Mouse (Mus musculus) CD4-positive, CD25-positive, alpha-beta regulatory T cell, adult 2 months (primary cell): ENCODE results near the gene Nkain4.

ENCODE experiments used
- DNase-seq: peaks from one replicate; pipeline ENCODE4 v3.0.0-alpha.2; 2012; ENCODE audit warnings: low read depth, low spot score

Gene Nkain4

DNA sequence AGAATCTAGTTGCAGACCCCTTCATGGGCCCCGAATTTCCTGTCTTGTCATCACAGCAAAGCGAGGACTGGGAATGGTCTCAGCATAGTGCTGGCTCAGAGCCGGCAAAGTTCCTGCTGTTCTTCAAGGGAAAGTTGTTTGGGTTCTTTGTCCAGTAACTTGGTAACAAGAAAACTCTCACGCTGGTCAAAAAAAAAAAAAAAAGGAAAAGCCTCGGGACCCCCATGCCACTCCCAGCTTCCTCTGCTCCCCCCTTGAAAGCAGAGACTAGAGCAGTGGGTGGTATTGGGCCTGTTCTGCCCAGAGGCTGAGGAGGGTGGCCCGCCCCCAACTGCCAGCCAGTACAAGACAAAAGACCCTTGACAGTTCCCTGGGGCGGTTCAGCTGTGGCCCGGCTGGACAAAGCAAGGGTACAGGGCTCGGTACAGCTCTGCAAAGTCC is 1.7 kb downstream of the Nkain4 start:
- no peak for DNase-seq

DNA sequence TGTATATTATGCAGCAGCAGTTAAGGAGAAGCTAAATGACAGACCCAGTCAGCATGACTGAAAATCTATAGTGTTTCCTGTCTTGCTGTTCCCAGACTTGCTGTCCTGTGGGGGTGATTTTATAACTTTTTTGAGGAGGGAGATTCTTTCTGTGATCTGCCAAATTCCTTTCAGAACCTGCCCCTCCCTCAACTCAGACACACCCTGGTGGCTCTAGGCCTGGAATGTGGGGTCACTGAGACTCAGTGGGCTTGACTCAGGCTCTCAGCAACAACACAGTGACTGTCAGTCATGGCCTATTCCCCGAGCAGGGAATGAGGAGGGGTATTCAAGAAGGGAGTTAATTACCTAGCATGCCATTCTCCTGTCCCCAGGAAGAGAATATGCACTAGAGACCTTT is 4.6 kb downstream of the Nkain4 start:
- no peak for DNase-seq

DNA sequence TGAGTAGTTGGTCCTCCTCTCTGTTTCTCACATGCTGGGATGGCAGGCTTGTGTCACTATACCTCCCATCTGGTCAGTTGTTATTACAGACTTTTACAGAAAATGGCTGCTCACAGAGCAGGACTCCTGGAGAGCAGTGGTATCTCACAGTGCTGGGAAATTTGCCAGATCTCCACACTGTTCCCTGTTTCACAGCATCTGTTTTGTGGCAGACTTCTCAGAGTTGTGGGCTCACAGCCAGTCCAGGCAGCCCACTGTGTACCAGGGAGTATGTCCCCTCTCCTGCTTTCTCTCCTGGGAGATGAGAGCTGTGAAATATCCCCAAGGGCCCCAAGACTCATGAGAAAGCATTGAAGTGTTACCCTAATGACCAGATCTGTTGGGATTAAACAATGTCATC is 12.6 kb downstream of the Nkain4 start:
- no peak for DNase-seq

DNA sequence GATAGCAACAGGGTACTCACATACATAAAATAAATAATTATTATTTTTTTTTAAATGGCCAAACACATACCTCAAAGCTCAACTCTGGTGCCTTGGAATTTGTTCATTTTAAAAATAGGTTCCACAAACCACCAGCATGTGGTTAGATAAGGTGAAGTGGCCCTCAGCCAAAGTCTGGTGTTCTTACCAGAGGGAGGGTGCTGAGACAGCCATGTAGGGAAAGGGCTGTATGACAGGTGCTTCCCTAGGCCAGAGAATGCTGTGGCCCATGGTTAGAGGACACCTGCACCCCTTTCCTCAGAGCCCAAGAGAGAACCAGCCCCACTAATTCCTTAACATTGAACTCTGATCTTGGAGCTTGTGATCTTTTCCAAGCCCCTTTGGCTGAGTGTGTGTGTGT is 14.3 kb downstream of the Nkain4 start:
- no peak for DNase-seq

DNA sequence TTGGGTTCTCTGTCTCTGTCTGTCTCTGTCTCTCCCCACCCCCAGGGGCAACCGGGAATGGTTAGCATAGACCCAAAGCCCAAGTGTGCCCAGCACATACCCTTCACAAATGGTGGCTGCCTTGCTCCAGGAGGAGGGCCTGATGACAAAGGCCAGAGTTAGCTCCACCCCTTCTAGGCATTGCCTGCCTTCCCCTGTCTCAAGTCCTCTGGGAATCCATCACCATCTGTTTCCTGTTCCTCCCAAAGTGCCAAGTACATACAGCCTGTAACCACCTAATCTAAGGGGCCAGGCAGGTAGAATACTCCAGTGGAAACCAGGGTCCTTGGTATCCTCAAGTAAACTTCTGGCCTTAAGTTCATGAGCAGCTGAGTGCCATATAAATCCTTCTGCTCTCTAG is 22.1 kb downstream of the Nkain4 start:
- no peak for DNase-seq

DNA sequence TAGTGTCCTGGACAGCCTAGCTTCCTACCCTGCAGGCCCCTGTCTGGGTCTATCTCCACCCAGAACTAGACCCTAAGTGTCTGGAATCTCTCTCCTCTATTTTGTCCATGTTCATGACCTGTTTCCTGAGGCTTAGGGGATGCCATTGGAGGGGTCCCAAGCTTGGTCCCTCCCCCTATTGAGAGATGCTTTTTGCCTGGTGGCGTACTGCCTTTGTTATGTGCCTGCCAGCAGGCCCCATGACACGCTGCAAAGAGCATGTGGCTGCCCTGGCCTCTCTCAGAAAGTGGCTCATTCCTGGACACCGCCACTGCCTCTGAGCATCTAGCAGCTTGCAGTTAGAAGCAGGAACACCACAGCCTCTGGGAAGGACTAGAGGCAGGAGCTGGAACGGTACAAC is 25.8 kb downstream of the Nkain4 start, which contains the start of gene Birc7:
Birc7 (plus strand) TSS at position 301 of the 400 bp plus-strand sequence.
- DNase-seq: no peak

DNA sequence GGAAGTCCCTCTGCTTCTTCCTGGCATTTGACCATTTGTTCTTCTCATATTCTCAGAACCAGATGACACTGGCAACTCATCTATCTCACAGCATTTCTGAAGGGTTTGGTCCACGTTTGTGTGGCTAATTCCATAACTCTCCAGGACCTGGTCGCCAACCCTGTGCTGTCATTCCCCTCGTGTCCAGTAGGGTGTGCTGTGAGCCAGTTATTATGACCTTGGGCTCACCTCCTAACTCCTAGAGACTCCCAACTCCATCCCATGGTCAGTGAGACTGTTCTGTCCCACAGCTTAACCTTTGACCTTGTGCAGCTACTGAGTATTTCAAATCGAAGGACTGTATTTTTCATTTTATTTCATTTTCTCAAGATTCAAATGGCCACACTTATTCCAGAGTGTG is 29.3 kb downstream of the Nkain4 start:
- DNase-seq: peak; percentile 83

DNA sequence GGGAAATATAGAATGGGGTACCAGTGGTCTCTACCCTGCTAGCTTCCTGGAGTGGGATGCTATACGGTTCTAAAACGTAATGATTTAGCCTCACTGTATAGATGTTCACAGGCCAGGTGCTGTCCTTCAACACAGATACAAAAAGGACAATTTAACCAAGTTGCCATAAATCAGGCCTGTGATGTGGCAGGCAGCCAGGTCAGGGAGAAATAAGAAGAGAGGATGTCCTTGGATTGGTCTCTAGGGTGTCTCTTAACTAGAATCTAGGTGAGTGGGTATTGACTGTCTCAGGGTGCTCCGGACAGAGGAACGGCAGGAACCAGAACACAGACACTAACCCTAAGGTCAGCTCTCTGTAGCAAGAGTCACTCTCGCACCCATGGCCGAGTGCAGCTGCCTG is 31.8 kb downstream of the Nkain4 start:
- no peak for DNase-seq

DNA sequence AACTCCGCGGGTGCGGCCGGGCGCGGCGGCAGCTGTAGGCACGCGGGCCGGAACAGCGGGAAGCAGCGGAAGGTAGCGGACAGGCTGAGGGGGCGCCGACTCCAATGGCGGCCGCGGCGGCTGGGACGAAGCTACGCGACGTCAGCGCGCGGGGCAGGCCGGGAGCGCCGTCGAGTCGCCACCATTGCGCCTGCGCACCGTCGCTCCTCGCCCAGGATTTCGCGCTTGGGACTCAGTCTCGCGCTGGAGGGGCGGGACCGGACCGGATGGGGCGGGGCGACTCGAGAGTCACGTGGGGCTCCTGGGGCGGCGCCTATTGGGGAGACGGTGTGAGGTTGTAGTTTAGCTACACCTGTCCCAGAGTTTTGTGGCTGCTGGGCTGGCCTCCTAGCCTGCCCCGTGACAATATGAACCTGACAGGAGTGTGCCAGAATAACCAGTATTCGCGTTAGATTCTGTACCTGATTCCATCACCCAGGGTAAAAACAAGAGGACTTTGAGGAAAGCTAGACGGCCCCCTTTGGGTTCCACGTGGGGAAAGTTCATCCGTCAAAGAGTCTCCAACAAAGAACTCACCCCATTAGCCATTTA is 33.6 kb downstream of the Nkain4 start, which contains the start of gene Ythdf1:
Ythdf1 (minus strand) TSS at position 140 of the 591 bp plus-strand sequence.
- DNase-seq: peak; percentile 99

DNA sequence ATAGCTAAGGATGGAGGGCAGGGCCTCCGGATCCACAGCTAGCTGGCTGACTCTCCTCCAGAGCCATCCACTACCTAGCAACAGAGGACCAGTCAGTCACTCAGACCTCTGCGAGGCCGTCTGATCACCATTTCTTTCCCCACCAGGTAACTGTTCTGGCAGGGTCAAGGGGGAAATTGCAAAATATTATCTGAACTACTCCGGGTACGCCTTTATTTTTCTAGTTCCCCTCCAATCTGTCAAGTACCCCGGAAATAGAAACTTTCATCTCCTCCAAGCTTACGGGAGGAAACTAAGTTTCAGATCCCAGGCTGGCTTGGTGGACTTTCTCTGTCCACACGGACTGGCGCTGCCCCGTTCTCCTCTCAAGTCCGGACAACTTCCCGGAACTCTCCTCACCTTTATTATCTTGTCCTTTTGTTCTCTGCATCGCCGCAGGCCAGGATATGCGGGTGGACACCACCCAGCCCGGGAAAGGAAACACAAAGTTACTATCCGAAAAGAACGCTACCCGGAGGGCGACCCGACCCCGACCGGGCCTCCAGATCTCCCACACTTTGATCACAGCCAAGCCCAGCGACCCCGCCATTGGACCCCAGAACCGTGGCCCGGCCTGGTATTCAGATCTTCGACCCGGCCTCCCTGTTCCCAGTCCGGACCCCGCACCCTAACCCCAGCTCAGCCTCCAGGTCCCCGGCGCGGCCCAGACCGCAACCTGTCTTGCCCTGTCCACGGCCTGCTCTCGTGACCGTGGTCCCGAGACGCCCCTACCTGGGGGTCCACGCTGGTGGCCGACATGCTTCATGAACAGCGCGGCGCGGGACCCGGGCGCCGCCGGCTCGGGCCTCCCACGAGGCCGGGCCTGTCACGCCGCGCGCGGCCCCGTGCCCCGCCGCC is 34.3 kb downstream of the Nkain4 start:
- peak; percentile 17 for DNase-seq

DNA sequence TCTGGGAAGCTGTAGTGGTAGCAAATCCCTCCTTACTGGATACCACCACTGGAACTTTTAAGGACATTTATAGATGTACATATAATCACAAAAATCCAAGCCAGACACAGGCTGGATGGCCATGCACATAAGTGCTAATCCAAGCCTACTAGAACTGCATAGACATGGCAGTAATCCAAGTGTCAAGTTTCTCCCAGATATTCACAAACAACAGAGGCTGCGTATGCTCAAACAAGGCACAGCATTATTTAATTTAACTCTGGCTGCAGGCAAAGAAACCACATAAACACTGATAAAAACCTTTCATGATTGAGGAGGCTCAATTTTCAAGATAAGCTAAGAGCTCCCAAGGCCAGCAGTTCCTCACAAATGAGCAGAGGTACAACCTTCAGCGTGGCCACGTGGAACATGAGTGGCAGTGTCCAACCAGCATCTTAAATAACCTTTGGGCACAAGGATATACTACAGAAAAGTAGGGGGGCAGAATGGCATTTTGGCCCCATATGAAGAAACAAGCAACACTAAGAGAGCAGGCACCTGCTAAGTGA is 38.5 kb downstream of the Nkain4 start:
- no peak for DNase-seq

DNA sequence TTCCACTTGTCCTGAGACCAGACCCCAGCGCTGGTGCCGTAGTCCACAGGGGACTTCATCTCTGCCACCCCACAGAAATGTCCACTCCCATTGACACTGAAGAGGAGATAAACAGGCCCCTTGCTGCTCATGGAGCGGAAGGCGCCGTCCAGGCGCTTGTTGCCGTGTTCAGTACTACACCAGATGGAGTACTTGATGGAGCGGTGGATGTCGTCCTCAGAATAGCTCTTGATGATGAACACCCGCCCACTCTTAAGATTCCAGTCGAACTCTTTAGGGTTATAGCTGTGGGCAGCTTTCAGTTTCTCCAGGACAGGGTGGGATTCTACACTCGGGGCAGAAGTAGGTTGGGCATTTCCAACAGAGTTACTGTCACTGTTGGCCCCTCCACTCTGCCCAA is 43.6 kb downstream of the Nkain4 start:
- no peak for DNase-seq

DNA sequence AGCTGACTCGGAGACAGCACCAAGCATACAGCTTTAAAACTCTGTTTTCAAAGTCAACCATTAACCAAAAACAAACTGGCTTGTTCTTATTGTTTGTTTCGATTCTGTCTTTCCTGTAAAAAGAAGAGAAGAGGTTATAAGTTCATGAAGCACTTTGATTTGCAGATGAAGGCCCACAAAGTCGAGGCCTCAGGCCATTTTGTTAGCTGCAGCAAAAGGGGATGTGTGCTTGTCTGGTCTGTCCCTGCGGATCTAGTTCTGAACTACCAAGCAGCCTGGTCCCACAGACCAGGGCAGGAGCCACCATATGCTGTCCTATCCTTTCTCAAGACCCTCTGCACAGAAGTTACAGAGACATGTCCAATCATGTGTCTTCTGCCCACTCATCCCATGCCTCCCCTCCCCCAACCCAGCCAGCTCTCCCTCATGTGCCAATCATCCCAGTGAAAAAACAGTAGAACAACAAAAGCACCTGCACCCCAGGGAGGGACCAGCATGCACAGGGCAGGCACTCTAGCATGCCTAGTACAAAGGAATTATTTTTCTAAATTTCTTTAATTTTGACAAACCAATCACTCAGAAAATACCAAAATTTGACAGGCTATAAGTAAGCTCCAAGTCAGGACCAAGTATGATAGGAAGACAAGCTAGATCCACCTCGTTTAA is 48.8 kb downstream of the Nkain4 start:
- DNase-seq: no peak

DNA sequence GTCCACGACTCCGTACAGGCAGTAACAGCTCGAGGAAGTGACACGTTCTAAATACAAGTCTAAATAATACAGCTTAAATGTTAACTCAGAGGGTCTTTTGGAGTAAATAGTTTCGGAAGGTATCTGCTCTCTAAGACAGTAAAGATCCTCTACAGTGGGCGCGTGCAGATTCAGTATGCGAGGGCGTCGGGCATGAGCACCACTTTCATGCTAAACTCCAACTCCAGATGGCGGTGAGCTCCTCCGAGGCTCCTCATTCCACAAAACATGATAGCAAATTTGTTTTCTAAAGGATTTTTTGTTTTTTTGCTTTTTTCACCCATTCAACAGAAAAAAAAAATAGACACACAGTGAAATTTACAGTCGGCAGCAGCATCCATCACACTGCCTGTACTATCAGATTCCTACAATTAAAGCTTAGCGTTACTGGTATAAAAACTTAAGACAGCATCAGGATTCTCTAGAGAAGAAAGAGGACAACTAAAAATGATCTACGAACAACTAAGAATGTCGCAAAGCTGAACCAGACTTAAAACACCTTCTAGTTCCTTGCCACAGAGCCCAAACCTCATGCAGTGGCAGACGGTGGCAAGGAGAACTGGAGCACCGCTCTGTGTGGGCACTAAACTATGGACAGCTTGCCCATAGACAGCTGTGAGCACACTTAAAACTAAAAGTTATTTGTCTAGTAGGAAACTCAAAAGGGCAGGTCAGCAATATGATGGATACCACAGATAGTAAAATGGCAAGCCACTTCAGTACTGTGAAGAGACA is 49.9 kb downstream of the Nkain4 start:
- no peak for DNase-seq

DNA sequence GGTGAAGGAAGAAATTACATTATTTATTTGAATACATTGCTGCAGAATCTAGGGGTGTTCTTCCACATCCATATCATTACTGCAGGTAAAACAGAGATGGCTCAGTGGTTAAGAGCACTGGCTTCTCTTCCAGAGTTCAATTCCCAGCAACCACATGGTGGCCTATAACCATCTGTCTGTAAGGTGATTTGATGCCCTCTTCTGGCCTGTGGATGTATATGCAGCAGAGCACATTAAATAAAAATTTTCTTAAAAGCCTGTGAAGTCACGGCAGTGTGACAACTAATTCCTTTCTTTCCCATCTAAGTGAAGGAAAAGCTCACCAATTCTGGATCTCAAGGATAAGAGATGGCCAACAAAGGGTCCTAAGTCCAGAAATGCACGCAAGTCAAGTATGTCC is 52.4 kb downstream of the Nkain4 start:
- peak; percentile 63 for DNase-seq

DNA sequence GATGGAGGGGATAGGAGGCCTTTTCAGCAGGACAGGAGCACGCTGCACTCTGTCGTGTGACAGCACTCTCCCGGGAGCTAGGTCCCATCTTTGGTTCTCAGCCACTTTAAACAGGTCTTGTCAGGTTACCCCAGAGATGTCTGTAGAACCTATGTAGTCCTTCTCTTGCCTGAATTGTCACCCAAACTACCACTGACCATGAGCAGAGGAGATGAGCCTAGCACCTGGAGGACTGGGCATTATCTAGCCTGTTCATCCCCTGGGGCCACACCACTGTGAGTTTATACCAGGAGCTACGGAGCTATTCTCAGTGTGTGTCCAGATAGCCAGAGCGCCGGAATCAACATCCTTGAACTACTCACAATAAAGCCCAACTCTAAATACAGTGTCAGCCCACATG is 56.6 kb downstream of the Nkain4 start:
- DNase-seq: no peak

DNA sequence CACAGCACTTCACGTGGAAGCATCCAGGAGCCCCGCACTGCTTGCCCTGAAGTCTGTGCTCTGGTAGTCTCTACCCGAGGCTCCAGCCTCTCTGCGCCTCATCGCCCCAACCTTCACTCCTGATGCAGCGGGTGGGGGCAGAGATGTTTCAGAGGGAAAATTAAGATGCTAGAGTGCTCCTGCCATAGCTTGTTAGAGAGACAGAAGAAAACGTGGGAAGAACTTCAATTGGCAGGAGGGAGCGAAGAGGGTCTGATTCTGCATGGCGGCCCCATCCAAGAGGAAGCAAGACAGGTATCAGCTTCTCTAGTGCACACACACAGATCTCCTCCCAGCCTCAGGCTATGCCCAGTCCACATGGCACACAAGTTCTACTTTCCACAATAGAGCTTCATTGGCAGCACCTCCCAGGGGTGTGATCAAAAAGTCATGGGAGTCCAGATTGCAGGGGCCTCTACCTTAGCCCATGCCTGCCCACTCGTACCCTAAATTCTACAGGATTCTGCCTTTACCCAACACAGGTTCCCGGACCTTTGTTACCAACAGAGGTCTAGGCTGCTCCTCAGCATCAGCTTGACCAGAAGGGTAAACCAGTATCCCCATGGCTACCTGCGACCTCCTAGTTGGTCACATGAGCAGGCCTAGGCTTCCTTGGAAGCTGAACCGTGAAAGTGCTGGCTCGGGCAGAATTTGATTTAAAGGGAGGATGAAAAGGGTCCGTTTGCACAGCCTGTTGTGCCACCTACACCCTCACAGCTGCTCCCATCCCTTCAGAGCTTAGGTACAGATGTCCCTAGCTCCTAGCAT is 57.5 kb downstream of the Nkain4 start:
- no peak for DNase-seq

DNA sequence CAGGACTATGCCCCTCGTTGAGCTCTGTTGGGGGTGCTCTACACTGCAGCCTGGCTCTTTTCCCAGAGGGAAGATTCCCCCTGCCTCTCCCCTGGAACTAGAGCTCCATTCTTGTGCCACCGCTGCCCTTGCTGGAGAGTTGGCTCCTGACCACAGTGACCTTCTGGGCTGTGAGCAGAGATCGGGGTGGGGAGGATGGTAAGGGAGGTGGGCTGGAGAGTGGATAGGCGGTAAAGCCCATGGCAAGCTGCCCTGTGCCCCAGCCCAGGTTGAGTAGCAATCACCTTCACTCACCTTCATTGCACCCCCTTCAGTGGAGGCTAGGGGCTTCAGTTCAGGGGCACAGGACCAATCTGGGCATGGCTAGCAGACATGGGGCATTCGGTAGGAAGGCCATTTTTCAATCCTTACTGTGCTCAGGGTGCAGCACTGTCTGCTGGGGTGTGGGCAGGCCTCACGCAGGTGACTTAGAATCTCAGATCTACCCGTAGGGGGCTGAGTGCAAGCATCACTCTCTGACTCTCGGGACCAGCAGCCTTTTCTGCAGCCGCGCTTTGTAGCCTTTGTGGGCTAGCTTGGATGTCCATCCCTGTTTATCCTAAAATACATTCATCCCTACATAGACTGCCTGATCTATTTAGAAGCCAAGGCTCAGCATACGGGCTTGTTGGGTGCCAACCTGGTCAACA is 58.5 kb downstream of the Nkain4 start:
- DNase-seq: no peak

DNA sequence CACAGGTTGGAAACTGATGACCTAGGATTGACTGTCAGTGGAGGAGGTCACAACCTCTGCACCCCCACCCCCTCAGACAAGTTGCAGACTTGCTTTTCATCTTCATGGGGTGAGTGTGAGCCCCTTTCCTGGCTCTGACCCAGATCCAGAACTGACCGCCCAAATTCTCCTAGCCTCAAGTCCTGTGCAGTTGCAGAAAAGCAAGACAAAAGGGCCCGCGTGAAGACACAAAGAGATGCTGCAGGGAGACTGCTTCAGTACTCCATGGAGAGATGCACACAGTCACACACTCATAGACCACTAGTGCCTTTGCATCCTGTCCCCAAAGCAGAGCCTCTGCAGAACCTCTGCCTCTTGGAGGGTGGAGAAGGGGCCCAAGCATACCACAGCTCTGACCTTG is 59.2 kb downstream of the Nkain4 start:
- no peak for DNase-seq

DNA sequence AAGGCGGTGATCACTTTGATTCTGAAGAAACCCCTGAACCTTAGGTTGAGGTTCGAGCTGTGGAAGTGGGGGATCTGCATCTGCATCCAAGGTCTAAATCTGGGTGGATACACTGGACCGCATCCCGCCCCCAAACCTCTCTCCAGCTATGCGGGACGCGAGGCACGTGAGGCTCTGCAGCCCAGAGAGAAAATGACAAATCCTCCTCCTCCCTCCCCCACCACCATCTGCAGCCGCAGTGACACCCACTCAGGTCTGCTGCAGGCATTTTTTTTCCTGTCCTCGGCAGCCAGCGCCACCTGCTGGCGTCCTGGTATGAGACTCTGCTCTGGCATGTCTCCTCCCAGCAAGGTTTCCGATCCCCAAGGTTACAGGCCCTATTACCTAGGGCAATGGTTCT is 59.8 kb downstream of the Nkain4 start:
- peak; percentile 79 for DNase-seq
